Comparison of ENCODE assay signal across 9 mouse cellular contexts in genomic region chr13:62919647-62920341, GRCm38 (mm10). TPM values are rescaled to one million over a fixed set of nuclear protein-coding genes. Genes with fewer than 3 reads are reported as not detected.
A peak's percentile ranks its signal among the peaks of the same experiment; 100 is the strongest.
DNase-seq lines count a peak whose midpoint lies in the region; ATAC-seq lines count a peak whose summit lies in the region.
"Had no signal": no experiment of that assay in that cellular context is flagged by ENCODE, and none has a peak within 500 bp of the region (broad histone marks: within the 10 kb centered on the region; RNA-seq: fewer than 3 reads in every experiment).

No protein-coding gene starts in this region.

- peak; percentile 68 for DNase-seq in hindbrain, embryonic 10.5 days (ENCODE audit: low spot score)
- DNase-seq in adrenal gland, postnatal 14 days: peak; percentile 90
- DNase-seq in embryonic facial prominence, embryonic 11.5 days (ENCODE audit: low spot score): peak; percentile 85
- peak; percentile 87 for DNase-seq in heart, postnatal 4 days
- DNase-seq in limb, embryonic 10.5 days (ENCODE audit: low spot score): peak; percentile 85
- DNase-seq in testis, postnatal 14 days (ENCODE audit: low spot score): peak; percentile 44

- H3K36me3 ChIP-seq in hindbrain, embryonic 10.5 days: no peaks in the 10 kb centered on the region
- no peaks in the 10 kb centered on the region for H3K36me3 ChIP-seq in hindbrain, embryonic 12.5 days
- no peaks in the 10 kb centered on the region for H3K36me3 ChIP-seq in embryonic facial prominence, embryonic 11.5 days (replicated peaks; ENCODE audit: control insufficient read depth, insufficient read depth, low read depth, low read length)
- no peaks in the 10 kb centered on the region for H3K36me3 ChIP-seq in limb, embryonic 10.5 days
- H3K36me3 ChIP-seq: embryonic facial prominence, embryonic 15.5 days had no signal

- H3K4me2 ChIP-seq in hindbrain, embryonic 12.5 days (replicated peaks): no peak overlapping the region
- no peak overlapping the region for H3K4me2 ChIP-seq in embryonic facial prominence, embryonic 11.5 days (ENCODE audit: low read depth, low read length)
- H3K4me2 ChIP-seq: embryonic facial prominence, embryonic 15.5 days had no signal

- WGBS in hindbrain, embryonic 10.5 days: 43% methylated on average over 11 of the region's 11 CpGs
- WGBS in hindbrain, embryonic 12.5 days: 38% methylated on average over 11 of the region's 11 CpGs
- WGBS in embryonic facial prominence, embryonic 11.5 days: 41% methylated on average over 11 of the region's 11 CpGs
- 39% methylated on average over 11 of the region's 11 CpGs for WGBS in limb, embryonic 10.5 days

- no peaks in the 10 kb centered on the region for H3K4me1 ChIP-seq in hindbrain, embryonic 10.5 days (replicated peaks)
- no peaks in the 10 kb centered on the region for H3K4me1 ChIP-seq in hindbrain, embryonic 12.5 days
- no peaks in the 10 kb centered on the region for H3K4me1 ChIP-seq in embryonic facial prominence, embryonic 11.5 days (ENCODE audit: control insufficient read depth, insufficient read depth, low read length)
- peaks cover 9% of the 10 kb centered on the region; the same call in 1 of the 2 replicates for H3K4me1 ChIP-seq in limb, embryonic 10.5 days

- H3K9me3 ChIP-seq in hindbrain, embryonic 10.5 days: no peaks in the 10 kb centered on the region
- H3K9me3 ChIP-seq in hindbrain, embryonic 12.5 days (replicated peaks): no peaks in the 10 kb centered on the region
- no peaks in the 10 kb centered on the region for H3K9me3 ChIP-seq in embryonic facial prominence, embryonic 11.5 days (replicated peaks; ENCODE audit: control insufficient read depth, low read length)
- H3K9me3 ChIP-seq in limb, embryonic 10.5 days (replicated peaks): no peaks in the 10 kb centered on the region
- H3K9me3 ChIP-seq: embryonic facial prominence, embryonic 15.5 days had no signal

- H3K4me3 ChIP-seq in hindbrain, embryonic 10.5 days: no peak overlapping the region
- H3K4me3 ChIP-seq in hindbrain, embryonic 12.5 days: no peak overlapping the region
- no peak overlapping the region for H3K4me3 ChIP-seq in embryonic facial prominence, embryonic 11.5 days (ENCODE audit: low read depth, low read length)
- no peak overlapping the region for H3K4me3 ChIP-seq in limb, embryonic 10.5 days
- H3K4me3 ChIP-seq: embryonic facial prominence, embryonic 15.5 days had no signal

- no peak for ATAC-seq in hindbrain, embryonic 12.5 days (ENCODE audit: low FRiP score)
- no peak for ATAC-seq in embryonic facial prominence, embryonic 11.5 days (replicated peaks; ENCODE audit: insufficient number of reproducible peaks, low FRiP score, low TSS enrichment, low read depth)
- ATAC-seq in neutrophil, adult 5-6 weeks (ENCODE audit: extremely low read depth, insufficient number of reproducible peaks, low FRiP score, poor library complexity, severe bottlenecking): peak; percentile 63; the same call in 1 of the 2 replicates

- no peak overlapping the region for H3K9ac ChIP-seq in hindbrain, embryonic 12.5 days
- H3K9ac ChIP-seq in embryonic facial prominence, embryonic 11.5 days (replicated peaks; ENCODE audit: low read length): no peak overlapping the region
- H3K9ac ChIP-seq: embryonic facial prominence, embryonic 15.5 days had no signal

- H3K27me3 ChIP-seq in hindbrain, embryonic 10.5 days (ENCODE audit: insufficient read depth, poor library complexity, severe bottlenecking): no peaks in the 10 kb centered on the region
- H3K27me3 ChIP-seq in hindbrain, embryonic 12.5 days: no peaks in the 10 kb centered on the region
- H3K27me3 ChIP-seq in embryonic facial prominence, embryonic 11.5 days (ENCODE audit: control insufficient read depth, insufficient read depth, low read length): no peaks in the 10 kb centered on the region
- H3K27me3 ChIP-seq in limb, embryonic 10.5 days (ENCODE audit: low read depth, poor library complexity, severe bottlenecking): no peaks in the 10 kb centered on the region
- H3K27me3 ChIP-seq: embryonic facial prominence, embryonic 15.5 days had no signal

- H3K27ac ChIP-seq in hindbrain, embryonic 10.5 days: no peak overlapping the region
- H3K27ac ChIP-seq in hindbrain, embryonic 12.5 days: no peak overlapping the region
- no peak overlapping the region for H3K27ac ChIP-seq in embryonic facial prominence, embryonic 11.5 days (replicated peaks; ENCODE audit: low read depth, low read length)
- no peak overlapping the region for H3K27ac ChIP-seq in limb, embryonic 10.5 days
- H3K27ac ChIP-seq: embryonic facial prominence, embryonic 15.5 days had no signal

RNA-seq across cellular contexts. Expression of gene Fbp1, which starts 31.7 kb away (rescaled TPM):
- polyA plus RNA-seq in hindbrain, embryonic 10.5 days (2016; fragmentation: Nextera tagmentation; extraction: Ambion mirVana): 0.12 TPM in 1 of 2 replicates, not detected in the other
- 0.19 TPM in 1 of 2 replicates, not detected in the other for polyA plus RNA-seq in hindbrain, embryonic 12.5 days (2016; fragmentation: Nextera tagmentation; extraction: Ambion mirVana)
- 6.5 and 111 TPM in 2 replicates for total RNA-seq in adrenal gland, postnatal 14 days (2021)
- polyA plus RNA-seq in embryonic facial prominence, embryonic 11.5 days (2014; fragmentation: Nextera tagmentation; extraction: Ambion mirVana): 0.31 TPM in 1 of 2 replicates, not detected in the other
- under 1 TPM in 1 of 2 experiments, not detected in 1; 0.64 TPM for total RNA-seq in heart, postnatal 4 days (2021)
- polyA plus RNA-seq in limb, embryonic 10.5 days (2016; fragmentation: Nextera tagmentation; extraction: Ambion mirVana): not detected in 2 replicates
- not detected in 2 replicates for total RNA-seq in neutrophil, adult 5-6 weeks (2017)

RNA-seq across cellular contexts. Expression of gene 2010111I01Rik, which starts 44.9 kb away (rescaled TPM):
- 34.6 and 43.5 TPM in 2 replicates for polyA plus RNA-seq in hindbrain, embryonic 10.5 days (2016; fragmentation: Nextera tagmentation; extraction: Ambion mirVana)
- 47.6 and 68.4 TPM in 2 replicates for polyA plus RNA-seq in hindbrain, embryonic 12.5 days (2016; fragmentation: Nextera tagmentation; extraction: Ambion mirVana)
- total RNA-seq in adrenal gland, postnatal 14 days (2021): 78.4 and 78.9 TPM in 2 replicates
- polyA plus RNA-seq in embryonic facial prominence, embryonic 11.5 days (2014; fragmentation: Nextera tagmentation; extraction: Ambion mirVana): 125 and 136 TPM in 2 replicates
- 100 to 1,000 TPM; 154 to 174 TPM for total RNA-seq in heart, postnatal 4 days (2021)
- polyA plus RNA-seq in limb, embryonic 10.5 days (2016; fragmentation: Nextera tagmentation; extraction: Ambion mirVana): 107 and 122 TPM in 2 replicates
- 28.4 and 44.1 TPM in 2 replicates for total RNA-seq in neutrophil, adult 5-6 weeks (2017)
